Mouse (Mus musculus) stomach, postnatal 0 days (tissue): ENCODE data around the gene Scn3b. TPM values are rescaled to one million over a fixed set of nuclear protein-coding genes. Genes with fewer than 3 reads are reported as not detected.
A peak's percentile ranks its signal among the peaks of the same experiment; 100 is the strongest.

Source experiments
- ATAC-seq: fragments of 200-750 bp; cut with Nextera tagmentation; 2 replicates; pipeline ENCODE4 v1.8.0; 2017; ENCODE audit not compliant: low FRiP score, low TSS enrichment
- DNase-seq: peaks from one replicate; pipeline ENCODE4 v3.0.0-alpha.2; 2016; ENCODE audit warnings: low spot score
- H3K27ac ChIP-seq: fragments of 300-500 bp; sonication (generic); replicated peaks from 2 replicates; pipeline ENCODE4 v1.5.1; 2014; ENCODE audit warnings: mild to moderate bottlenecking, control low read depth
- H3K27me3 ChIP-seq: fragments of 300-500 bp; sonication (generic); 2 replicates; pipeline ENCODE4 v1.6.1; 2014; ENCODE audit warnings: low read length; ENCODE audit not compliant: control insufficient read depth, insufficient read depth
- H3K36me3 ChIP-seq: fragments of 300-500 bp; sonication (generic); 2 replicates; pipeline ENCODE4 v1.6.1; 2014; ENCODE audit warnings: low read length, mixed read lengths; ENCODE audit not compliant: control insufficient read depth, insufficient read depth
- H3K4me1 ChIP-seq: fragments of 300-500 bp; sonication (generic); replicated peaks from 2 replicates; pipeline ENCODE4 v1.6.1; 2014; ENCODE audit warnings: antibody characterized with exemption; ENCODE audit not compliant: control insufficient read depth, insufficient read depth
- H3K4me2 ChIP-seq: fragments of 300-500 bp; sonication (generic); replicated peaks from 2 replicates; pipeline ENCODE4 v1.6.1; 2014; ENCODE audit warnings: low read depth, mild to moderate bottlenecking, control low read depth, moderate library complexity
- H3K4me3 ChIP-seq: fragments of 300-500 bp; sonication (generic); 2 replicates; pipeline ENCODE4 v1.5.1; 2014; ENCODE audit warnings: low read depth, low read length, control low read depth
- H3K9ac ChIP-seq: fragments of 300-500 bp; sonication (generic); 2 replicates; pipeline ENCODE4 v1.6.1; 2014; ENCODE audit warnings: mild to moderate bottlenecking, low read length, control low read depth, mixed read lengths
- H3K9me3 ChIP-seq: fragments of 300-500 bp; sonication (generic); 2 replicates; pipeline ENCODE4 v1.6.1; 2016; ENCODE audit warnings: low read length; ENCODE audit not compliant: control insufficient read depth
- CTCF ChIP-seq: IDR thresholded peaks from 2 replicates; pipeline ENCODE4 v1.5.1; 2016; ENCODE audit warnings: antibody characterized with exemption, low read depth, mild to moderate bottlenecking, moderate library complexity
- EP300 ChIP-seq: optimal IDR thresholded peaks from 2 replicates; pipeline ENCODE3; 2016; ENCODE audit warnings: antibody characterized with exemption
- WGBS: fragments of 180-500 bp; shearing (Covaris S2); extraction: QIAGEN DNeasy Blood & Tissue Kit; methylation state at CpG from one replicate; pipeline ENCODE4 v1.1.7; 2014; 5-methylcytosine and 5-hydroxymethylcytosine counted together
- polyA plus RNA-seq: library from polyadenylated mRNA; unstranded; fragments of >200 nt; fragmentation: Nextera tagmentation; extraction: Ambion mirVana; gene quantifications from 2 replicates; pipeline ENCODE4 v1.2.1, GENCODE M21; 2015

Scn3b gene
- polyA plus RNA-seq, 1 experiment from 2014 or later: 2.0 TPM

- Histone ChIP-seq H3K4me3 (no peak overlapping the region), H3K27me3 (no peaks in the 10 kb centered on the region), H3K4me1 (no peaks in the 10 kb centered on the region), H3K36me3 (no peaks in the 10 kb centered on the region), H3K9ac (no peak overlapping the region), H3K9me3 (no peaks in the 10 kb centered on the region), H3K4me2 (no peak overlapping the region), H3K27ac (no peak overlapping the region)
- TF ChIP-seq CTCF (no peak), EP300 (no peak)
- 80% methylated on average over 9 of the region's 9 CpGs for WGBS
- DNase-seq: no peak
- ATAC-seq: no peak
Observed at GRCm38 (mm10) chr9:40311813-40312212, 42.8 kb downstream of the Scn3b start.

- DNase-seq (peak; percentile 47), ATAC-seq (no peak)
- Histone ChIP-seq H3K4me3 (no peak overlapping the region), H3K9me3 (no peaks in the 10 kb centered on the region), H3K4me1 (no peaks in the 10 kb centered on the region; the same call in none of the 2 replicates), H3K27ac (no peak overlapping the region), H3K9ac (no peak overlapping the region), H3K27me3 (no peaks in the 10 kb centered on the region), H3K36me3 (no peaks in the 10 kb centered on the region), H3K4me2 (no peak overlapping the region)
- TF ChIP-seq CTCF: no peak
- WGBS: 71% methylated on average over 9 of the region's 9 CpGs
Observed at GRCm38 (mm10) chr9:40316865-40317660, 48.0 kb downstream of the Scn3b start.

GRCm38 (mm10) chr9:40317735-40318134 lies 48.7 kb downstream of the Scn3b start:
- Histone ChIP-seq H3K4me2 (no peak overlapping the region), H3K9ac (no peak overlapping the region), H3K4me1 (no peaks in the 10 kb centered on the region; the same call in none of the 2 replicates), H3K4me3 (no peak overlapping the region), H3K27ac (no peak overlapping the region), H3K27me3 (no peaks in the 10 kb centered on the region), H3K36me3 (no peaks in the 10 kb centered on the region), H3K9me3 (no peaks in the 10 kb centered on the region)
- DNase-seq (no peak), ATAC-seq (no peak)
- no peak for TF ChIP-seq EP300
- no peak for TF ChIP-seq CTCF
- WGBS: 78% methylated on average over 4 of the region's 4 CpGs

GRCm38 (mm10) chr9:40318771-40319170 lies 49.8 kb downstream of the Scn3b start:
- no peak for ATAC-seq
- no peaks in the 10 kb centered on the region for H3K9me3 ChIP-seq
- no peak overlapping the region for H3K27ac ChIP-seq
- H3K4me2 ChIP-seq: 0 out of 2 replicates have a peak overlapping the region, but pooled peaks have one; percentile 4
- H3K27me3 ChIP-seq: no peaks in the 10 kb centered on the region
- no peaks in the 10 kb centered on the region for H3K36me3 ChIP-seq
- no peak overlapping the region for H3K4me3 ChIP-seq
- no peaks in the 10 kb centered on the region; the same call in none of the 2 replicates for H3K4me1 ChIP-seq
- TF ChIP-seq CTCF: no peak
- no peak for TF ChIP-seq EP300
- no peak for DNase-seq
- 68% methylated on average over 5 of the region's 5 CpGs for WGBS
- no peak overlapping the region for H3K9ac ChIP-seq

- Histone ChIP-seq H3K9ac (no peak overlapping the region), H3K4me1 (no peaks in the 10 kb centered on the region; the same call in none of the 2 replicates), H3K36me3 (no peaks in the 10 kb centered on the region), H3K27ac (peak overlapping the region; percentile 86), H3K9me3 (no peaks in the 10 kb centered on the region), H3K4me3 (0 out of 2 replicates have a peak overlapping the region, but pooled peaks have one; percentile 12), H3K27me3 (no peaks in the 10 kb centered on the region), H3K4me2 (peak overlapping the region; percentile 38)
- ATAC-seq (no peak), DNase-seq (no peak)
- 78% methylated on average over 8 of the region's 8 CpGs for WGBS
- no peak for TF ChIP-seq EP300
- TF ChIP-seq CTCF: no peak
Observed at GRCm38 (mm10) chr9:40320405-40320804, 51.4 kb downstream of the Scn3b start.
